Mouse (Mus musculus): ENCODE measurements around the gene Plcb1.

DNA sequence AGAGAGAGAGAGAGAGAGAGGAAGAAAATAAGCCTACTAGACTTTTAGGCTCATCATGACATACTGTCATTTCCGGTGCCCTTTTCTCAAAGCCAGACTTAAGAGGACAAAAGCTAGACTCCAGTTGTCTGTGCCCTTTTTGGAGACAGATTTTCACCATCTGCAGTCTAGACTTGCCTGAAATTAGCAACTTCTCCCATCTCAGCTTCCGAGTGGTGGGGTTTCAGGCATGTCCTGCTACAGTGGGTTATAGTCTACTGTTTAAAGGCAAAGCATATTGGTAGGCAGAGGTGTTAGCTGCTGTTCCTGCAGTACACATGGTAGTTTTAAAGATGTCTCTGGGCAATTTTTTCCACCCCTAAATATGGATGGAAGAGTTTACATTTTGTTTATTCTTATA lies 149.6 kb downstream of the Plcb1 start:
- TF ChIP-seq CTCF (IDR thresholded peaks at IDR 0.05; ENCODE audit: insufficient read depth, low read length) = no peak
- no peak for TF ChIP-seq POLR2A (IDR thresholded peaks at IDR 0.05; ENCODE audit: borderline replicate concordance, extremely low read depth, low read depth, low read length)

Data from lung, adult 2 months (tissue).